Mouse (Mus musculus): ENCODE results near the gene Dapk1. TPM values are rescaled to one million over a fixed set of nuclear protein-coding genes. Genes with fewer than 3 reads are reported as not detected.
A peak's percentile ranks its signal among the peaks of the same experiment; 100 is the strongest.

The Dapk1 gene
- total RNA-seq, 2 experiments from 2014 or later: 3.7 to 6.2 TPM

GRCm38 (mm10) chr13:60687891-60688290, 86.1 kb downstream of the Dapk1 start:
- no peak for ATAC-seq (ENCODE audit: poor library complexity, severe bottlenecking)

- ATAC-seq (ENCODE audit: poor library complexity, severe bottlenecking): no peak
Measured at GRCm38 (mm10) chr13:60690921-60691320, 89.2 kb downstream of the Dapk1 start.

GRCm38 (mm10) chr13:60691940-60692339, 90.2 kb downstream of the Dapk1 start:
- no peak for ATAC-seq (ENCODE audit: poor library complexity, severe bottlenecking)

- ATAC-seq (ENCODE audit: poor library complexity, severe bottlenecking): peak; percentile 24; the same call in 1 of the 2 replicates
Measured at GRCm38 (mm10) chr13:60695186-60695980, 93.6 kb downstream of the Dapk1 start.

- no peak for ATAC-seq (ENCODE audit: poor library complexity, severe bottlenecking)
Measured at GRCm38 (mm10) chr13:60696323-60696722, 94.6 kb downstream of the Dapk1 start.

GRCm38 (mm10) chr13:60696741-60697140, 95.0 kb downstream of the Dapk1 start:
- no peak for ATAC-seq (ENCODE audit: poor library complexity, severe bottlenecking)

- ATAC-seq (ENCODE audit: poor library complexity, severe bottlenecking): no peak
Measured at GRCm38 (mm10) chr13:60698021-60698420, 96.3 kb downstream of the Dapk1 start.

- no peak for ATAC-seq (ENCODE audit: poor library complexity, severe bottlenecking)
Measured at GRCm38 (mm10) chr13:60701671-60702171, 100.0 kb downstream of the Dapk1 start.

- ATAC-seq (ENCODE audit: poor library complexity, severe bottlenecking): no peak
Measured at GRCm38 (mm10) chr13:60707541-60708468, 106.1 kb downstream of the Dapk1 start.

- ATAC-seq (ENCODE audit: poor library complexity, severe bottlenecking): no peak
Measured at GRCm38 (mm10) chr13:60709136-60709535, 107.4 kb downstream of the Dapk1 start.

GRCm38 (mm10) chr13:60710963-60711362, 109.2 kb downstream of the Dapk1 start:
- no peak for ATAC-seq (ENCODE audit: poor library complexity, severe bottlenecking)

- no peak for ATAC-seq (ENCODE audit: poor library complexity, severe bottlenecking)
Measured at GRCm38 (mm10) chr13:60713537-60713936, 111.8 kb downstream of the Dapk1 start.

GRCm38 (mm10) chr13:60716107-60716506, 114.4 kb downstream of the Dapk1 start:
- no peak for ATAC-seq (ENCODE audit: poor library complexity, severe bottlenecking)

GRCm38 (mm10) chr13:60717421-60717820, 115.7 kb downstream of the Dapk1 start:
- no peak for ATAC-seq (ENCODE audit: poor library complexity, severe bottlenecking)

GRCm38 (mm10) chr13:60719581-60719980, 117.8 kb downstream of the Dapk1 start:
- no peak for ATAC-seq (ENCODE audit: poor library complexity, severe bottlenecking)

- ATAC-seq (ENCODE audit: poor library complexity, severe bottlenecking): no peak
Measured at GRCm38 (mm10) chr13:60722763-60723162, 121.0 kb downstream of the Dapk1 start.

- no peak for ATAC-seq (ENCODE audit: poor library complexity, severe bottlenecking)
Measured at GRCm38 (mm10) chr13:60728276-60729054, 126.7 kb downstream of the Dapk1 start.

GRCm38 (mm10) chr13:60729055-60729402, 127.3 kb downstream of the Dapk1 start:
- no peak for ATAC-seq (ENCODE audit: poor library complexity, severe bottlenecking)

- ATAC-seq (ENCODE audit: poor library complexity, severe bottlenecking): no peak
Measured at GRCm38 (mm10) chr13:60730587-60730986, 128.8 kb downstream of the Dapk1 start.

- ATAC-seq (ENCODE audit: poor library complexity, severe bottlenecking): no peak
Measured at GRCm38 (mm10) chr13:60731001-60731400, 129.3 kb downstream of the Dapk1 start.

- ATAC-seq (ENCODE audit: poor library complexity, severe bottlenecking): no peak
Measured at GRCm38 (mm10) chr13:60735306-60735705, 133.6 kb downstream of the Dapk1 start.

Data from megakaryocyte, adult 5-6 weeks (primary cell).